Mouse (Mus musculus) stomach, postnatal 0 days (tissue): Measurements from ENCODE around the gene Noc3l. TPM values are rescaled to one million over a fixed set of nuclear protein-coding genes. Genes with fewer than 3 reads are reported as not detected.

Source experiments
- ATAC-seq: fragments of 200-750 bp; cut with Nextera tagmentation; 2 replicates; pipeline ENCODE4 v1.8.0; 2017; ENCODE audit not compliant: low FRiP score, low TSS enrichment
- DNase-seq: peaks from one replicate; pipeline ENCODE4 v3.0.0-alpha.2; 2016; ENCODE audit warnings: low spot score
- H3K27ac ChIP-seq: fragments of 300-500 bp; sonication (generic); replicated peaks from 2 replicates; pipeline ENCODE4 v1.5.1; 2014; ENCODE audit warnings: mild to moderate bottlenecking, control low read depth
- H3K27me3 ChIP-seq: fragments of 300-500 bp; sonication (generic); 2 replicates; pipeline ENCODE4 v1.6.1; 2014; ENCODE audit warnings: low read length; ENCODE audit not compliant: control insufficient read depth, insufficient read depth
- H3K36me3 ChIP-seq: fragments of 300-500 bp; sonication (generic); 2 replicates; pipeline ENCODE4 v1.6.1; 2014; ENCODE audit warnings: low read length, mixed read lengths; ENCODE audit not compliant: control insufficient read depth, insufficient read depth
- H3K4me1 ChIP-seq: fragments of 300-500 bp; sonication (generic); replicated peaks from 2 replicates; pipeline ENCODE4 v1.6.1; 2014; ENCODE audit warnings: antibody characterized with exemption; ENCODE audit not compliant: control insufficient read depth, insufficient read depth
- H3K4me2 ChIP-seq: fragments of 300-500 bp; sonication (generic); replicated peaks from 2 replicates; pipeline ENCODE4 v1.6.1; 2014; ENCODE audit warnings: low read depth, mild to moderate bottlenecking, control low read depth, moderate library complexity
- H3K4me3 ChIP-seq: fragments of 300-500 bp; sonication (generic); 2 replicates; pipeline ENCODE4 v1.5.1; 2014; ENCODE audit warnings: low read depth, low read length, control low read depth
- H3K9ac ChIP-seq: fragments of 300-500 bp; sonication (generic); 2 replicates; pipeline ENCODE4 v1.6.1; 2014; ENCODE audit warnings: mild to moderate bottlenecking, low read length, control low read depth, mixed read lengths
- H3K9me3 ChIP-seq: fragments of 300-500 bp; sonication (generic); 2 replicates; pipeline ENCODE4 v1.6.1; 2016; ENCODE audit warnings: low read length; ENCODE audit not compliant: control insufficient read depth
- CTCF ChIP-seq: IDR thresholded peaks from 2 replicates; pipeline ENCODE4 v1.5.1; 2016; ENCODE audit warnings: antibody characterized with exemption, low read depth, mild to moderate bottlenecking, moderate library complexity
- EP300 ChIP-seq: optimal IDR thresholded peaks from 2 replicates; pipeline ENCODE3; 2016; ENCODE audit warnings: antibody characterized with exemption
- WGBS: fragments of 180-500 bp; shearing (Covaris S2); extraction: QIAGEN DNeasy Blood & Tissue Kit; methylation state at CpG from one replicate; pipeline ENCODE4 v1.1.7; 2014; 5-methylcytosine and 5-hydroxymethylcytosine counted together
- polyA plus RNA-seq: library from polyadenylated mRNA; unstranded; fragments of >200 nt; fragmentation: Nextera tagmentation; extraction: Ambion mirVana; gene quantifications from 2 replicates; pipeline ENCODE4 v1.2.1, GENCODE M21; 2015

Noc3l gene
- polyA plus RNA-seq, result 2.6 and 2.9 TPM in 2 replicates

GRCm38 (mm10) chr19:38818766-38819426 lies at the start of gene Noc3l:
TSS of gene Noc3l (minus strand) at chr19:38819237.
- peak; percentile 94 for DNase-seq
- no peak within 1 kb of the TSS for H3K27ac ChIP-seq
- TF ChIP-seq CTCF, result peak; percentile 99
- TF ChIP-seq EP300, result no peak
- no peaks in the 10 kb centered on the region for H3K4me1 ChIP-seq
- no peaks in the 10 kb centered on the region for H3K36me3 ChIP-seq
- peak within 1 kb of the TSS; percentile 69 for H3K9ac ChIP-seq
- no peaks in the 10 kb centered on the region for H3K27me3 ChIP-seq
- peak; percentile 98 for ATAC-seq
- under 1% methylated on average over 38 of the region's 38 CpGs for WGBS
- H3K9me3 ChIP-seq, result no peaks in the 10 kb centered on the region
- H3K4me3 ChIP-seq, result peak within 1 kb of the TSS; percentile 79
- H3K4me2 ChIP-seq, result peak within 1 kb of the TSS; percentile 78

DNA sequence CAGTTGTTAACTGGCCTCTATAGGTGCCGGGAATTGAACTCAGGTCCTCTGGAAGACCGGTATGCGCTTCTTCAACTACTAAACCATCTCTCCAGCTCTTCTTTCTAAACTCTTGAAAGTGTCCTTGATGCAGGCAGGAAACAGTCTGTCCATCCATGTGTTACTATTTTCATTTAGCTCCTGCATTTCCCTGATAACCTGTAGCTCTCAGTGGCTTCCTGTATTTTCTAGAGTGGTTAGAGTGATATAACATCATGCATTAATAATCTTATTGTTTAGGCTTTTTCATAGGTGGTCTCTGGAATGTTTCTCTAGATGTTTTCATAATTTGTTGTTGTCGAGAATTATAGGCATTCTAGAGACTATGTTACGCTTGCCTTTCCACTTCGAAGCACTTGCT lies 43.5 kb upstream of the Noc3l start:
- no peak overlapping the region for H3K4me2 ChIP-seq
- no peaks in the 10 kb centered on the region for H3K36me3 ChIP-seq
- DNase-seq, result no peak
- no peak for ATAC-seq
- H3K4me3 ChIP-seq, result no peak overlapping the region
- H3K27me3 ChIP-seq, result no peaks in the 10 kb centered on the region
- H3K4me1 ChIP-seq, result no peaks in the 10 kb centered on the region
- no peak for TF ChIP-seq EP300
- no peak for TF ChIP-seq CTCF
- 94% methylated on average over 6 of the region's 6 CpGs for WGBS
- H3K27ac ChIP-seq, result no peak overlapping the region
- H3K9ac ChIP-seq, result no peak overlapping the region
- H3K9me3 ChIP-seq, result no peaks in the 10 kb centered on the region

- H3K9me3 ChIP-seq, result no peaks in the 10 kb centered on the region
- no peak for TF ChIP-seq EP300
- no peak for TF ChIP-seq CTCF
Observed at GRCm38 (mm10) chr19:38858224-38858623, 39.2 kb upstream of the Noc3l start.

GRCm38 (mm10) chr19:38846373-38846772 lies 27.3 kb upstream of the Noc3l start:
- DNase-seq, result no peak
- no peak for ATAC-seq
- Histone ChIP-seq H3K9ac (no peak overlapping the region), H3K27me3 (no peaks in the 10 kb centered on the region), H3K4me1 (no peaks in the 10 kb centered on the region), H3K9me3 (no peaks in the 10 kb centered on the region), H3K4me3 (no peak overlapping the region), H3K36me3 (no peaks in the 10 kb centered on the region), H3K4me2 (no peak overlapping the region), H3K27ac (no peak overlapping the region)
- WGBS, result 64% methylated on average over 2 of the region's 2 CpGs
- TF ChIP-seq EP300 (no peak), CTCF (no peak)

More at GRCm38 (mm10) chr19:38858224-38858623, 39.2 kb upstream of the Noc3l start:
- ATAC-seq (no peak), DNase-seq (no peak)
- no peaks in the 10 kb centered on the region for H3K27me3 ChIP-seq
- H3K27ac ChIP-seq, result no peak overlapping the region
- no peak overlapping the region for H3K4me2 ChIP-seq
- WGBS, result 95% methylated on average over 3 of the region's 3 CpGs
- H3K36me3 ChIP-seq, result no peaks in the 10 kb centered on the region
- no peaks in the 10 kb centered on the region for H3K4me1 ChIP-seq
- no peak overlapping the region for H3K4me3 ChIP-seq
- H3K9ac ChIP-seq, result no peak overlapping the region

DNA sequence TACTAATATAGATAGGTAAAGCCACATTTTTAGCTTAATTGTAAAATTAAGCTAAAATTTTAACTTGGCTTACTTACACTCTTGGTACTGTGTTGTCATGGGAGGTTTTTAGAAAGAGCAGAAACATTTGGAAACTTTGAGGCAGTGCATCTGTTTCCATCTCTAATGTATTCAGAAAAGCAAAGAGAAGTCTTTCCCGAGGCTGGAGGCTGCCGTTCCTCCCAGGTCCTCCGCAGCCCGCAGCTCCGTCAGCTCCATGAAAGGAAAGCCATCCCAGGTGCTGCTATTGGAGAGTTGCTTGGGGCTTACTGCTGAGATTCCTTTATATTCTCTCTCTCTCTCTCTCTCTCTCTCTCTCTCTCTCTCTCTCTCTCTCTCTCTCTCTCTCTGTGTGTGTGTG lies 25.8 kb upstream of the Noc3l start:
- Histone ChIP-seq H3K9me3 (no peaks in the 10 kb centered on the region), H3K36me3 (no peaks in the 10 kb centered on the region), H3K4me3 (no peak overlapping the region), H3K4me2 (no peak overlapping the region), H3K9ac (no peak overlapping the region), H3K27me3 (no peaks in the 10 kb centered on the region), H3K4me1 (no peaks in the 10 kb centered on the region), H3K27ac (no peak overlapping the region)
- WGBS, result 70% methylated on average over 5 of the region's 5 CpGs
- ATAC-seq (no peak), DNase-seq (no peak)
- TF ChIP-seq CTCF (no peak), EP300 (no peak)

GRCm38 (mm10) chr19:38837171-38837641 lies 18.2 kb upstream of the Noc3l start:
- peak; percentile 40 for ATAC-seq
- peak overlapping the region; percentile 74 for H3K4me2 ChIP-seq

More at GRCm38 (mm10) chr19:38837171-38837641, 18.2 kb upstream of the Noc3l start:
- H3K36me3 ChIP-seq, result no peaks in the 10 kb centered on the region
- no peak for TF ChIP-seq CTCF
- no peak for TF ChIP-seq EP300
- peak overlapping the region; percentile 90 for H3K27ac ChIP-seq
- peak; percentile 54 for DNase-seq
- H3K9ac ChIP-seq, result peak overlapping the region; percentile 84
- under 1% methylated on average over 45 of the region's 54 CpGs for WGBS
- no peaks in the 10 kb centered on the region for H3K9me3 ChIP-seq
- H3K27me3 ChIP-seq, result no peaks in the 10 kb centered on the region
- peak overlapping the region; percentile 86 for H3K4me3 ChIP-seq
- H3K4me1 ChIP-seq, result no peaks in the 10 kb centered on the region
